Mouse (Mus musculus) intestine, postnatal 0 days (tissue): Measurements from ENCODE around the gene Olfr1076. TPM values are rescaled to one million over a fixed set of nuclear protein-coding genes. Genes with fewer than 3 reads are reported as not detected.

Experiments used
- polyA plus RNA-seq: library from polyadenylated mRNA; unstranded; fragments of >200 nt; fragmentation: Nextera tagmentation; extraction: Ambion mirVana; gene quantifications from 2 replicates; pipeline ENCODE4 v1.2.1, GENCODE M21; 2015

The Olfr1076 gene
- polyA plus RNA-seq, 1 experiment from 2014 or later = not detected

Other genes starting within 250 kb of the Olfr1076 start
- not detected in 2 replicates for gene Olfr1051, start 229.4 kb upstream of the Olfr1076 start, polyA plus RNA-seq
- gene Olfr1052, start 216.0 kb upstream of the Olfr1076 start, polyA plus RNA-seq = not detected in 2 replicates
- gene Olfr1053, start 193.2 kb upstream of the Olfr1076 start, polyA plus RNA-seq = not detected in 2 replicates
- not detected in 2 replicates for gene Olfr1054, start 173.0 kb upstream of the Olfr1076 start, polyA plus RNA-seq
- not detected in 2 replicates for gene Olfr1055, start 158.2 kb upstream of the Olfr1076 start, polyA plus RNA-seq
- gene Olfr1056, start 146.0 kb upstream of the Olfr1076 start, polyA plus RNA-seq = not detected in 2 replicates
- gene Olfr1057, start 130.1 kb upstream of the Olfr1076 start, polyA plus RNA-seq = not detected in 2 replicates
- gene Olfr1058, start 119.9 kb upstream of the Olfr1076 start, polyA plus RNA-seq = not detected in 2 replicates
- not detected in 2 replicates for gene Olfr1061, start 94.4 kb upstream of the Olfr1076 start, polyA plus RNA-seq
- gene Olfr1062, start 81.7 kb upstream of the Olfr1076 start, polyA plus RNA-seq = not detected in 2 replicates
- not detected in 2 replicates for gene Olfr1065, start 57.9 kb upstream of the Olfr1076 start, polyA plus RNA-seq
- gene Olfr1066, start 52.2 kb upstream of the Olfr1076 start, polyA plus RNA-seq = not detected in 2 replicates
- gene Olfr228, start 21.1 kb upstream of the Olfr1076 start, polyA plus RNA-seq = not detected in 2 replicates
- not detected in 2 replicates for gene Olfr1079, start 34.0 kb downstream of the Olfr1076 start, polyA plus RNA-seq
- not detected in 2 replicates for gene Olfr1080, start 49.8 kb downstream of the Olfr1076 start, polyA plus RNA-seq
- gene Olfr1082, start 90.5 kb downstream of the Olfr1076 start, polyA plus RNA-seq = not detected in 2 replicates
- gene Olfr1084, start 131.3 kb downstream of the Olfr1076 start, polyA plus RNA-seq = not detected in 2 replicates
- gene Olfr1085, start 153.6 kb downstream of the Olfr1076 start, polyA plus RNA-seq = not detected in 2 replicates
- gene Olfr1086, start 171.6 kb downstream of the Olfr1076 start, polyA plus RNA-seq = not detected in 2 replicates
- gene Olfr1087, start 189.9 kb downstream of the Olfr1076 start, polyA plus RNA-seq = not detected in 2 replicates
- not detected in 2 replicates for gene Olfr1089, start 225.2 kb downstream of the Olfr1076 start, polyA plus RNA-seq